Mouse (Mus musculus) kidney, postnatal 0 days (tissue): ENCODE measurements at regions not wholly inside any gene's neighbourhood (a gene's known extent, or its start where the extent isn't known, plus 50 kb on each side); places are given as distances from the start of the nearest gene placed in this dataset.
A peak's percentile ranks its signal among the peaks of the same experiment; 100 is the strongest.

Experiments used
- ATAC-seq: fragments of 200-750 bp; cut with Nextera tagmentation; replicated peaks from 2 replicates; pipeline ENCODE4 v1.8.0; 2017; ENCODE audit warnings: low read depth, moderate number of reproducible peaks, moderate TSS enrichment, moderate library complexity; ENCODE audit not compliant: low FRiP score
- DNase-seq: peaks from one replicate; pipeline ENCODE4 v3.0.0-alpha.2; 2016; ENCODE audit warnings: low spot score
- H3K27ac ChIP-seq: fragments of 300-500 bp; sonication (generic); 2 replicates; pipeline ENCODE4 v1.5.1; 2014; ENCODE audit warnings: mild to moderate bottlenecking
- H3K27me3 ChIP-seq: fragments of 300-500 bp; sonication (generic); 2 replicates; pipeline ENCODE4 v1.6.1; 2014; ENCODE audit warnings: low read length, mixed read lengths; ENCODE audit not compliant: insufficient read depth
- H3K36me3 ChIP-seq: fragments of 300-500 bp; sonication (generic); 2 replicates; pipeline ENCODE4 v1.6.1; 2014; ENCODE audit warnings: low read length, mixed read lengths; ENCODE audit not compliant: insufficient read depth
- H3K4me1 ChIP-seq: fragments of 300-500 bp; sonication (generic); replicated peaks from 2 replicates; pipeline ENCODE4 v1.6.1; 2014; ENCODE audit warnings: antibody characterized with exemption, low read length, mixed read lengths; ENCODE audit not compliant: insufficient read depth
- H3K4me2 ChIP-seq: fragments of 300-500 bp; sonication (generic); 2 replicates; pipeline ENCODE4 v1.6.1; 2014; ENCODE audit warnings: mild to moderate bottlenecking, low read length, moderate library complexity, mixed read lengths
- H3K4me3 ChIP-seq: fragments of 300-500 bp; sonication (generic); replicated peaks from 2 replicates; pipeline ENCODE4 v1.5.1; 2014; ENCODE audit warnings: low read depth, low read length
- H3K9ac ChIP-seq: fragments of 300-500 bp; sonication (generic); 2 replicates; pipeline ENCODE4 v1.6.1; 2014; ENCODE audit warnings: low read depth, low read length
- H3K9me3 ChIP-seq: fragments of 300-500 bp; sonication (generic); replicated peaks from 2 replicates; pipeline ENCODE4 v1.6.1; 2016; ENCODE audit warnings: low read length, inconsistent platforms, mixed read lengths
- CTCF ChIP-seq: IDR thresholded peaks from 2 replicates; pipeline ENCODE4 v1.5.1; 2016; ENCODE audit warnings: antibody characterized with exemption, low read depth, mild to moderate bottlenecking, moderate library complexity
- WGBS: fragments of 180-500 bp; shearing (Covaris S2); extraction: QIAGEN DNeasy Blood & Tissue Kit; methylation state at CpG from one replicate; pipeline ENCODE4 v1.1.7; 2014; 5-methylcytosine and 5-hydroxymethylcytosine counted together

DNA sequence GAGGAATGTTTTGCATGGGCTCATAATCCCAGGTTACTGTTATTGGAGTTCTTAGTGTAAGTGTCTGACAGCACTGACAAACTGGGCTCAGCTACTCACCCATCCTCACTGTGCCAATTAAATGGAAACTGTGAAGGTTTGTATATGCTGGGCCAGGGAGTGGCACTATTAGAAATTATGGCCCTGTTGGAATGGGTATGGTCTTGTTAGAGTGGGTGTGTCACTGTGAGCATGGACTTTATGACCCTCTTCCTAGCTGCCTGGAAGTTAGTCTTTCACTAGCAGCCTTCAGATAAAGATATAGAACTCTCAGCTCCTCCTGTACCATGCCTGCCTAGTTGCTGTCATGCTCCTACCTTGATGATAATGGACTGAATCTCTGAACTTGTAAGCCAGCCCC is 464.3 kb downstream of the Adam3 start:
- Histone ChIP-seq H3K4me3 (no peak overlapping the region), H3K27me3 (no peaks in the 10 kb centered on the region), H3K9ac (no peak overlapping the region), H3K36me3 (no peaks in the 10 kb centered on the region), H3K27ac (no peak overlapping the region), H3K4me2 (no peak overlapping the region), H3K4me1 (no peaks in the 10 kb centered on the region), H3K9me3 (no peaks in the 10 kb centered on the region)
- DNase-seq (no peak), ATAC-seq (no peak)
- no peak for TF ChIP-seq CTCF

DNA sequence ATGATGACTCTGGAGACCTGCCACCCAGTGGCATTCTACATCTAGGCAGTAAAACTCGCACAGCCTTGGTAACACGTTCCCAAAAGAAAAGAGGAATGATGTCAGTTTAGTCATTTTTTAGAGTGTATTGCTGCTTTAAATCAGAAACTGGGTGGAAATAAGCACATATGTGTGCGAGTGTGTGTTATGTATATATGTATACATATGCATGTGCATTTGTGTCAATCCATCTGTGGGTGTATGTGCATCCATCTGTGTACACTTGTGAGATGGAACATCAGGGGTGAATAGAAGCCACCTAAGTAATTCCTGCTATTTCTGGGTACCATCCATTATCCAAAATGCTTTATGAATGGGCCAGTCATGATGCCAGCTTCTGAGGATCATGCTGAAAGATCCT is 467.0 kb downstream of the Adam3 start:
- 89% methylated on average over 3 of the region's 3 CpGs for WGBS
- no peak for ATAC-seq
- H3K4me2 ChIP-seq, result no peak overlapping the region

DNA sequence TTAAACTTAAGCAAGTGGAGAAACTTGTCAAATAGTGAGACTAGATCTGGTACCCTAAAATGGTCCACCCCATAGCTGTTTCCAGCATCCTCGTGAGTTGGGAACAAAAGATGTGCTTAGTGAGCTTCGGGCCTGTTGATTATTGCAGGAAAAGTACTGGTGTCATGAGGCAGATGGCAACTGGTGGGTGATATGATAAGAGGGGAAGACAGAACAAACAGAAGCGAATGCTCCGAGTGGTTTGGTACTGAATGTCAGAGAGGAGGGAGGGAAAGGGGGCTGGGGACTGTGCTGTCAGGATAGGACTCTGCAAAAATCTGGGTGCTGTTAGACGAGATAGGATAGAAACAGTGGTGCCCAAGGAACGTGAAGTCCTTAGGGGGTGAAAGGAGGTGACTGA is 483.4 kb downstream of the Adam3 start:
- Histone ChIP-seq H3K36me3 (no peaks in the 10 kb centered on the region), H3K27me3 (no peaks in the 10 kb centered on the region), H3K27ac (no peak overlapping the region), H3K9ac (no peak overlapping the region), H3K4me2 (no peak overlapping the region), H3K4me1 (no peaks in the 10 kb centered on the region), H3K9me3 (no peaks in the 10 kb centered on the region), H3K4me3 (no peak overlapping the region)
- 82% methylated on average over 6 of the region's 6 CpGs for WGBS
- DNase-seq (no peak), ATAC-seq (no peak)
- no peak for TF ChIP-seq CTCF

More for the DNA sequence above, 467.0 kb downstream of the Adam3 start:
- Histone ChIP-seq H3K27ac (no peak overlapping the region), H3K4me3 (no peak overlapping the region), H3K36me3 (no peaks in the 10 kb centered on the region), H3K9me3 (no peaks in the 10 kb centered on the region), H3K9ac (no peak overlapping the region), H3K27me3 (no peaks in the 10 kb centered on the region), H3K4me1 (no peaks in the 10 kb centered on the region)
- no peak for DNase-seq
- TF ChIP-seq CTCF, result no peak

DNA sequence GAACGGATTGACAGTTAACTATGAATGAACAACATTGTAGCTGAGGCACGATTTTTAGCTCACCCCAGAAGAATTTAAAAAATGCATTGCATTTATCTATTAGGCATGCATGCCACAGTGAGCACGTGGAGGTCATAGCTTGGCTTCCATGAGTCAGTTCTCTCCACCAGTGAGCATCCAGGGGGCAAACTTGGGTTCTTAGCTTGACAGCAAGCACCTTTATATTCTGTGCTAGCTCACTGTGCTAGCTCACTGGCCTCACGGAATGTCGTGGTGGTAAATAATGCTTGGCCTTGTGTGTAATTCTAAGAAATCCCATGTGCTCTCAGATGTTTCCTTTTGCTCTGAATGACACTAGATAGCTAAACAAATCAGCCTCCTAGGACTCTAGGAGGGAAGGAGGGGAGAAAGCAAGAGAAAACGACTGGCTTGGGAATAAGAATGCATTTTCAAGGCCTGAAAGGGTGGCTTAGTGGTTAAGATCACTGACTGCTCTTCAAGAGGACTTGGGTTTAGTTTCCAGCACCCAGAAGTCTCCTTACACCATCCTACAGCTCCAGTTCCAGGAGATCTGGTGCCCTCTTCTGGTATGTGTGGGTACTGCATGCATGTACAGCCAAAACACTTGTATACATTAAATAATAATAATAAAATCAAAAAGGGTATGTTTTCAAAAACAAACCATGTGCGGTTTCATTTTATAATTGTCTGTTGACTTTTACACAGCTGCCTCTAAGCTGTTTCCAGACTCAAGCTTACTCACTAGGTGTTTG is 485.3 kb downstream of the Adam3 start:
- no peak for ATAC-seq
- Histone ChIP-seq H3K9ac (no peak overlapping the region), H3K9me3 (no peaks in the 10 kb centered on the region), H3K4me2 (no peak overlapping the region), H3K27me3 (no peaks in the 10 kb centered on the region), H3K4me3 (no peak overlapping the region), H3K36me3 (no peaks in the 10 kb centered on the region), H3K4me1 (no peaks in the 10 kb centered on the region), H3K27ac (no peak overlapping the region)
- WGBS, result 74% methylated on average over 7 of the region's 7 CpGs
- peak; percentile 59 for TF ChIP-seq CTCF
- no peak for DNase-seq

DNA sequence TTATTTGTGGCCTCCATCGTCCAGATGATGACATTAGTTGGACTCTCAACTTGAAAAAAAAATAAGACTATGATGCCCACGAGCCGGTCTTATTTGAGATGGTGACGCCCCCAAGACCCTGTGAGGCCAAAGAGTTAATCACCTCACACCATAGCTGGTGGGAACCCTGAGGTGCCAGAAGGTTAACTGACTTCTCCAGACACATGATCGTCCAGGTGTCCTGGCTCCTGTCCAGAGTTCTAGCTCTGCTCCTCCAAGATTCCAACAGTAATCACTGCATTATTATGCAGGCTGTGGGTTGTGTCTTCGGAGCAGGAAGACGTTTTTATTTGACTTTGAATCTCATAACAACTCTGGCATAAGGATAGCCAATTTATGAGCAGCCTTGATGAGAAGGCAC is 490.7 kb downstream of the Adam3 start:
- no peak for ATAC-seq
- Histone ChIP-seq H3K36me3 (no peaks in the 10 kb centered on the region), H3K27ac (no peak overlapping the region), H3K4me2 (no peak overlapping the region), H3K9me3 (no peaks in the 10 kb centered on the region), H3K4me1 (no peaks in the 10 kb centered on the region), H3K9ac (no peak overlapping the region), H3K27me3 (no peaks in the 10 kb centered on the region), H3K4me3 (no peak overlapping the region)
- WGBS, result 41% methylated on average over 7 of the region's 7 CpGs
- no peak for TF ChIP-seq CTCF
- DNase-seq, result no peak

DNA sequence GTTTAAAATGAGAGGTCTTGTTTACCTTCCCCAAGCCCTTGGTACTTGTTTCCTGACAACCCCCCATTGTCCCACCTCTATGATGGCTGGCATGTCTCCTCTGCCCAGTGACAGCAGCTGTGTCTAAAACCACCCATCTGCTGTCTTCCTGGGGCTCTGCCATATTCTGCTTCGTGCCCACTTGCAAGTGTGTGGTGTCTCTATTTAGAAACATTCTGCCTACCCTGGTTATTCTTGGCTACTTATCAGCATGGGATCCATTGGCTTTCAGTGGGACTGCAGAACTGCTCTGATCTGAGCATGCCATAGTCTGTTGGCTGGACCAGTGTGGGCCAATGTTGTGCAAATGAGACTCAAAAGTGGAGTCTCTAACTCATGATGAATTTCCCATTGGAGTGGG is 497.5 kb downstream of the Adam3 start:
- H3K4me2 ChIP-seq, result no peak overlapping the region
- no peak overlapping the region for H3K4me3 ChIP-seq
- no peak for TF ChIP-seq CTCF
- ATAC-seq (no peak), DNase-seq (no peak)
- H3K27me3 ChIP-seq, result no peaks in the 10 kb centered on the region
- H3K4me1 ChIP-seq, result no peaks in the 10 kb centered on the region
- no peak overlapping the region for H3K9ac ChIP-seq
- 79% methylated on average over 1 of the region's 1 CpGs for WGBS
- H3K27ac ChIP-seq, result no peak overlapping the region
- H3K36me3 ChIP-seq, result no peaks in the 10 kb centered on the region
- H3K9me3 ChIP-seq, result no peaks in the 10 kb centered on the region
